Mouse (Mus musculus): ENCODE results near the gene Magi1. TPM values are rescaled to one million over a fixed set of nuclear protein-coding genes. Genes with fewer than 3 reads are reported as not detected.

Magi1 gene
- polyA plus RNA-seq, 1 experiment: 2.3 TPM

GRCm38 (mm10) chr6:93996841-93997485 is 286.8 kb downstream of the Magi1 start:
- Histone ChIP-seq H3K9me3 (peaks cover 9% of the 10 kb centered on the region; the same call in 1 of the 2 replicates), H3K36me3 (replicated peaks; ENCODE audit: low read length) (no peaks in the 10 kb centered on the region), H3K4me3 (replicated peaks) (no peak overlapping the region), H3K4me1 (no peaks in the 10 kb centered on the region), H3K27me3 (replicated peaks) (no peaks in the 10 kb centered on the region)
- TF ChIP-seq FLI1 (IDR thresholded peaks at IDR 0.05; ENCODE audit: low read length): no peak
- no peak for TF ChIP-seq GATA1 (IDR thresholded peaks at IDR 0.05; ENCODE audit: borderline replicate concordance, low read length)

DNA sequence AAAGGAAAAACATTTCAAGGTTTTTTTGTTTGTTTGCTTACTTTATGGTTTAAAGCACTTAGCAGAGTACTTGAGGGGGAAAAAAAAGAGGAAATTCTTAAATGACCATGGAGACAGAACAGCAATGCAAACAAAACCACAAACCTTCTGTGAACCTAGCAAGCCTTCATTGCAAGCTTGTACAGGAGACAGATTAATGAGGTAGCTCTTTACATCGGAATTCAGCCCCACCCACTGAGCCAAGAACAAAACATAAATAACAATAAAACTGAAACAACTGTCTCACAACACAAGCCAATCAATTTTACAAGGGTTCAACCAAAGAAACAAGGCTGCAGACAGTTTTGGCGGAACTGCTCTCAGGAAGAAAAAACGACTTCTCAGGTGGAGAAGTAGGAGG is 296.2 kb downstream of the Magi1 start:
- H3K4me3 ChIP-seq (replicated peaks): no peak overlapping the region
- H3K27me3 ChIP-seq (replicated peaks): no peaks in the 10 kb centered on the region
- no peak for TF ChIP-seq GATA1 (IDR thresholded peaks at IDR 0.05; ENCODE audit: borderline replicate concordance, low read length)
- TF ChIP-seq FLI1 (IDR thresholded peaks at IDR 0.05; ENCODE audit: low read length): no peak
- no peaks in the 10 kb centered on the region for H3K9me3 ChIP-seq
- no peaks in the 10 kb centered on the region for H3K4me1 ChIP-seq
- no peaks in the 10 kb centered on the region for H3K36me3 ChIP-seq (replicated peaks; ENCODE audit: low read length)

GRCm38 (mm10) chr6:93985111-93985510 is 298.6 kb downstream of the Magi1 start:
- TF ChIP-seq FLI1 (IDR thresholded peaks at IDR 0.05; ENCODE audit: low read length) (no peak), GATA1 (IDR thresholded peaks at IDR 0.05; ENCODE audit: borderline replicate concordance, low read length) (no peak)

DNA sequence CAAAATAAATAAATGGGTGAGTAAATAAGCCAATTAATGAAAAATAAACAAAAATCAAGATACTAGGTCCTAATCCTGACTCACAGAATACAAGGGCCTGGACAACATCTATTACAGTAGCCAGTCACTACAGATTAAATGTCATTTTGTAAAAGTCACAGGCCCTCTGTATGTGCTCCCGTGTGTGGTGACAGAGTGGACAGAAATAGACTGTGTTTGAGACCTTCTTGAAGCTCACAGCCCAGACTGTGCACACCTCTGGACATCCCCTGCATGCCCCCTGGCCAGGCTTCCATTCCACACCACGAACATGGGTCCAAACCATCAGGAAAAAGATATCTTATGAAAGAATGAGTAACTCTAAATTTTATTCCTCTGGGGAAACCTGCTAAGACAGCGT is 300.2 kb downstream of the Magi1 start:
- no peaks in the 10 kb centered on the region for H3K4me1 ChIP-seq
- H3K9me3 ChIP-seq: no peaks in the 10 kb centered on the region; the same call in 1 of the 2 replicates

More at GRCm38 (mm10) chr6:93985111-93985510, 298.6 kb downstream of the Magi1 start:
- Histone ChIP-seq H3K9me3 (no peaks in the 10 kb centered on the region; the same call in 1 of the 2 replicates), H3K36me3 (replicated peaks; ENCODE audit: low read length) (no peaks in the 10 kb centered on the region), H3K27me3 (replicated peaks) (no peaks in the 10 kb centered on the region), H3K4me1 (no peaks in the 10 kb centered on the region), H3K4me3 (replicated peaks) (no peak overlapping the region)

GRCm38 (mm10) chr6:93981211-93981610 is 302.5 kb downstream of the Magi1 start:
- no peaks in the 10 kb centered on the region; the same call in 1 of the 2 replicates for H3K9me3 ChIP-seq
- H3K27me3 ChIP-seq (replicated peaks): no peaks in the 10 kb centered on the region
- no peak overlapping the region for H3K4me3 ChIP-seq (replicated peaks)
- TF ChIP-seq FLI1 (IDR thresholded peaks at IDR 0.05; ENCODE audit: low read length) (no peak), GATA1 (IDR thresholded peaks at IDR 0.05; ENCODE audit: borderline replicate concordance, low read length) (no peak)
- H3K36me3 ChIP-seq (replicated peaks; ENCODE audit: low read length): no peaks in the 10 kb centered on the region
- no peaks in the 10 kb centered on the region for H3K4me1 ChIP-seq

More for the DNA sequence above, 300.2 kb downstream of the Magi1 start:
- H3K27me3 ChIP-seq (replicated peaks): no peaks in the 10 kb centered on the region
- no peak overlapping the region for H3K4me3 ChIP-seq (replicated peaks)
- no peak for TF ChIP-seq FLI1 (IDR thresholded peaks at IDR 0.05; ENCODE audit: low read length)
- no peak for TF ChIP-seq GATA1 (IDR thresholded peaks at IDR 0.05; ENCODE audit: borderline replicate concordance, low read length)
- H3K36me3 ChIP-seq (replicated peaks; ENCODE audit: low read length): no peaks in the 10 kb centered on the region

DNA sequence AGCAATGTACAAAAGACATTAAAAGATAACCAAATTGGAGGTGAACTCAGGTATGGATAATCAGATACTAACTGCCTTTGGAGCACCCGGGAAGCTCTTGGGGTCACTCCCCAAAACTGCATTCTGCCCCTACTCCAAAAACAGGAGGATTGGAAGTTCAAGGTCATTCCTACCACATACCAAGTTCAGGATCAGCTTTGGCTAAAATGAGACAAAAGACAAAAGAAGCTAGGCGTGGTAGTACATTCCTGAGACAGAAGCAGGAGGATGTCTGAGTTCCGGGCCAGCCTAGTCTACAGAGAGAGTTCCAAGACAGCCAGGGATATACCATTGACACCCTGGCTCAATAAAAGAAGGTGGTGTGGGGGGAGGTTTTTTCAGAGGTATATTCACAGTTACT is 304.5 kb downstream of the Magi1 start:
- Histone ChIP-seq H3K4me3 (replicated peaks) (no peak overlapping the region), H3K27me3 (replicated peaks) (no peaks in the 10 kb centered on the region), H3K4me1 (no peaks in the 10 kb centered on the region), H3K36me3 (replicated peaks; ENCODE audit: low read length) (no peaks in the 10 kb centered on the region), H3K9me3 (peaks cover 4% of the 10 kb centered on the region)
- TF ChIP-seq GATA1 (IDR thresholded peaks at IDR 0.05; ENCODE audit: borderline replicate concordance, low read length) (no peak), FLI1 (IDR thresholded peaks at IDR 0.05; ENCODE audit: low read length) (no peak)

GRCm38 (mm10) chr6:93968721-93969120 is 315.0 kb downstream of the Magi1 start:
- no peak for TF ChIP-seq GATA1 (IDR thresholded peaks at IDR 0.05; ENCODE audit: borderline replicate concordance, low read length)
- no peaks in the 10 kb centered on the region for H3K27me3 ChIP-seq (replicated peaks)
- peaks cover 3% of the 10 kb centered on the region; the same call in 1 of the 2 replicates for H3K9me3 ChIP-seq
- no peaks in the 10 kb centered on the region for H3K36me3 ChIP-seq (replicated peaks; ENCODE audit: low read length)
- no peaks in the 10 kb centered on the region for H3K4me1 ChIP-seq
- no peak overlapping the region for H3K4me3 ChIP-seq (replicated peaks)

- Histone ChIP-seq H3K4me1 (no peaks in the 10 kb centered on the region), H3K27me3 (replicated peaks) (no peaks in the 10 kb centered on the region), H3K36me3 (replicated peaks; ENCODE audit: low read length) (no peaks in the 10 kb centered on the region), H3K4me3 (replicated peaks) (no peak overlapping the region), H3K9me3 (no peaks in the 10 kb centered on the region; the same call in 1 of the 2 replicates)
- TF ChIP-seq GATA1 (IDR thresholded peaks at IDR 0.05; ENCODE audit: borderline replicate concordance, low read length): no peak
- TF ChIP-seq FLI1 (IDR thresholded peaks at IDR 0.05; ENCODE audit: low read length): no peak
Measured at GRCm38 (mm10) chr6:93962757-93963336, 320.9 kb downstream of the Magi1 start.

DNA sequence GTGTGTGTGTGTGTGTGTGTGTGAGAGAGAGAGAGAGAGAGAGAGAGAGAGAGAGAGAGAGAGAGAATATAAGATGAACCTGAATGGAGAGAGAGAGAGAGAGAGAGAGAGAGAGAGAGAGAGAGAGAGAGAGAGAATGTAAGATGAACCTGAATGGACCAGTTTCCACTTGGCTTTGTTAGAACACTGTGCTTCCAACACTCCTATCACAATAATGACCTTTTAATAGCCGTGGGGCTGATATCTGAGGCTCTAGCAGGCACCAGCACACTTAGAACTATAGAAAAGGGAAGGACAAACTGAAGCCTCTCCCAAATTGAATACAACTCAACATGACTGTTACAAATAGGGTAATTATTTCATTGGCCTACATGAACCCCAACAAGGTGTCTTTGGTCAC is 321.9 kb downstream of the Magi1 start:
- no peaks in the 10 kb centered on the region for H3K4me1 ChIP-seq
- H3K27me3 ChIP-seq (replicated peaks): no peaks in the 10 kb centered on the region
- H3K36me3 ChIP-seq (replicated peaks; ENCODE audit: low read length): no peaks in the 10 kb centered on the region
- no peak for TF ChIP-seq FLI1 (IDR thresholded peaks at IDR 0.05; ENCODE audit: low read length)
- no peak for TF ChIP-seq GATA1 (IDR thresholded peaks at IDR 0.05; ENCODE audit: borderline replicate concordance, low read length)
- no peaks in the 10 kb centered on the region; the same call in 1 of the 2 replicates for H3K9me3 ChIP-seq
- no peak overlapping the region for H3K4me3 ChIP-seq (replicated peaks)

GRCm38 (mm10) chr6:93957172-93957571 is 326.5 kb downstream of the Magi1 start:
- H3K4me3 ChIP-seq (replicated peaks): no peak overlapping the region
- no peaks in the 10 kb centered on the region for H3K4me1 ChIP-seq
- H3K9me3 ChIP-seq: peaks cover 7% of the 10 kb centered on the region; the same call in 1 of the 2 replicates
- H3K36me3 ChIP-seq (replicated peaks; ENCODE audit: low read length): no peaks in the 10 kb centered on the region
- TF ChIP-seq GATA1 (IDR thresholded peaks at IDR 0.05; ENCODE audit: borderline replicate concordance, low read length): no peak
- no peak for TF ChIP-seq FLI1 (IDR thresholded peaks at IDR 0.05; ENCODE audit: low read length)
- no peaks in the 10 kb centered on the region for H3K27me3 ChIP-seq (replicated peaks)

Measured in megakaryocyte, embryonic 14.5 days (primary cell).